Mouse (Mus musculus) MEL-GATA-1-ER (cell line): Measurements from ENCODE around the gene Nudt8.

Experiments used
- DNase-seq: peaks from one replicate; pipeline ENCODE4 v3.0.0-alpha.2; 2012; ENCODE audit warnings: low read depth; ENCODE audit errors: extremely low read depth

Gene Nudt8

DNA sequence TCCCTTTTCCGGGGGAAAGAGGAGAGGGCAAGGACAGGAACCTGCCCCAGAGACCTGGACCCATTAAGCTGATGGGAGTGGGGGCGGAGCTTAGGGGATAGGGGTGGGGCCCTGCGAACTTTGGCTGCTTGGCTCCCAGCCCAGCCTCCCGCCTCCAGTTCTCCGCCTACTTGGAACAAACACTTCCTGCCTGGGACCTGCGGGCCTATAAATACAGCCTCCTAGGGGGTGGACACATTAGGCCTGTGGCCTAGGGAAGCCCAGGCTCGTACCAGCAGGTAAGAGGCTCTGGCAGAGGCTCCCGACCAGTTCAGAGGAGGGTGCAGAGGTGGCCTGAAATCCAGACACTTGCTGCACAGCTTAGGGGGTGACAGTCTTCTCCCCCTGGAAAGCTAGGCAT, 14.0 kb upstream of the Nudt8 start, which contains the start of gene Acy3:
Gene Acy3, plus strand, starts transcription at position 237 of the 400 bp plus-strand sequence.
- peak; percentile 53 for DNase-seq

DNA sequence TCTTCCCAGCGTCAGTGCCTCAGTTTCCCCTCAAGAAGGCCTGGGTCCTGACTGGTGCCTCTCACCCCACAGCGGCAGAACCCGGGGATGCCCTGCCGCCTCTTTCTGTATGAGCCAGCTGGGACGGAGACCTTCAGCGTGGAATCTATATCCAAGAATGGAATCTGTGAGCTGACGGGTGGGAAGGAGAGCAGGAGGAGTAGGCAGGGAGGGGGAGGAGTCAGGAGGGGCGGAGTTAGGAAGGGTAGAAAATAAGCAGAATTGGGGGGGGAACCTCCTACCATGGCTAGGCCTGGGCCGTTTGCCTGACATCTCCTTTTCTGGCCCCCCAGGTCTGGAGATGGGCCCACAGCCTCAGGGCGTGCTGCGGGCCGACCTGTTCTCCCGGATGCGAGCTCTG, 12.3 kb upstream of the Nudt8 start:
- no peak for DNase-seq

DNA sequence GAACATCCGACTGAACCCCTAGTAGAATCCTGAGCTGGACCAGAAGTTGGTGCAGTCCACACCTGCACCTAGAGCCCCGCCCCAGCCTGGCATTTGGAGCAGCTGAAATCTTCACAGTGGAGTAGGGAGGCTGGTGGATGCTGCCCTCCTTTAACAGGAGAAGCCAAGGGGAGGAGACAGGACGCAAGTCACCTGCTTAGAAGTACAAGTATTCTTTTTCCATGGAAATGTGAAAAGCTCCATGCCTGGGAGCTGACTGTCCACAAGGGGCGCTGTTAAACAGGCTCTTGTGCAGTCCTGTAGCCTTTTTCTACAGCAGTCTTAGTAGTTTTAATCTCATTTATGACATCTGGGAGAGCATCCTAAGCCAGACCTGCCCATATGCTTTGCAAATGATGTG, 11.6 kb upstream of the Nudt8 start:
- no peak for DNase-seq

DNA sequence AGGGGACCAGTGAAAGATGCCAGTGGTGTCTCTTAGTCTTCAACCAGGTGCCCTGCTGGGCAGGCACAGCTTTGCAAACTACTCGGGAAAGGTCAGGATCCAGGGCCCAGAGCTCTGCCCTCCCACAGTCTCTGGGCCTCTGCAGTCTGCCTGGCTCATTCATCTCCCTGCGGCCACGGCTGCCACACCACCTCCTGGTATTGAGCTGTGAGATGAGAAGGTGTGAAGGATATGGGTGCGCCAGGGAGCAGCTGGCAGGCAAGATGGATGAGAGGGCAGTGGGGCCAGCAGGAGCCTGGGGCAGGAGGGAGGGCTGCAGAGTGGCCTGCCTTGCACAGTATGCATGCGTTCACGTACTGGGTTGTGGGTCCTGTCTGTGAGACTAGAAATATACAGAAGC, 9.6 kb upstream of the Nudt8 start:
- no peak for DNase-seq

DNA sequence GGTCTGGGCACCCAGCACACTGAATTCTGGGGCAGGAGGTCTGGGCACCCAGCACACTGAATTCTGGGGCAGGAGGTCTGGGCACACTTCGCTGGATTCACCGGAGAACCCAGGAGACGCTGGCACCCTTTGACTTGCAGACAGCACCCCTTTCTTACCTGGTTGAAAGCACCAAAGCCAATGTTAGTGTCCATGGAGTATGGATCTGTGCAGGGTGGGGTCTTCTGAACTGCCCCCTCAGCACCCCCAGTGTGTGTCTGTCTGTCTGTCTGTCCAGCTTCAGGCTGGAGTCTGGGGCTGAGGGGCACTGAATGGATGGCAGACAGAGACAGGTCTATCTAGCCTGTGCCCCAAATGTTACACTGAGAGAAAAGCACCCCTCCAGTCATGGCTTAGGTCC, 8.8 kb upstream of the Nudt8 start:
- DNase-seq: no peak

DNA sequence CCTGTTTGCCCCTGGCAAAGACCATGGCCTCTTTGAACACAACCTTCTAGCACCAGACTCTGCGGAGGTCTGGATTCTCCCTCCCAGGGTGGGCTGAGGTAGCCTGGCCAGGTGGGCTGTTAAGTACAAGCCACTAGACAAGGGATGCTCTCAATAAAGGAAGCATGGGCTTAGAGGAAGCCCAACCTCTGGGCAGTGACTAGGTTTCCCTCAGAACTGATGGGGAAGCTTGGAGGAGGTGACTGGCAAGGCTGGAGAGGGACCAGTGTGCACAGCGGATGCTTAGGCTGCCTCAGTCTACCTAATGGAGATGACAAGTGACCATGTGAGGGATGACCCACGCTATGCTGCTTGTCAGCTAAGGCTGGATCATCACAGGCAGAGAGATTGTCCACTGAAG, 8.4 kb upstream of the Nudt8 start:
- no peak for DNase-seq

DNA sequence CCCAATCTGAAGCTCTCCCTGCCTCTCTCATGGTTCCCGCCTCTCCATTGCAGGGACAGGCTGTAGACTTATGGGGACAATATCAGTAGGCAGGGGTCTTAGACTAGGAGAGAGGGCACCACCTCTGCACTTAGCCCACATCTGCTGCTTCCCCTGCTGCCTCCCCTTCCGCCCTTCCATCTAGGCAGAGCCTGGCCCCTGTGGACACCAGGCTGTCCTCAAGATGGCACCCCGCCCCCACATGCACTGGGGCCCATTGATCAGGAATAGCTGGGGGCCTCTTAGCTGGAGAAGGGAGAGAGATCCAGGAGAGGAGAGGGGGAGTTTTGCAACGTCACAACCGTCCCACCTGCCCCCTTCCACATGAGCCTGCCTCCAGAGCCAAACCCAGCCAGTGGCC, 8.0 kb upstream of the Nudt8 start, which contains the start of gene Tbx10:
Gene Tbx10, plus strand, starts transcription at position 337 of the 400 bp plus-strand sequence.
- DNase-seq: no peak

DNA sequence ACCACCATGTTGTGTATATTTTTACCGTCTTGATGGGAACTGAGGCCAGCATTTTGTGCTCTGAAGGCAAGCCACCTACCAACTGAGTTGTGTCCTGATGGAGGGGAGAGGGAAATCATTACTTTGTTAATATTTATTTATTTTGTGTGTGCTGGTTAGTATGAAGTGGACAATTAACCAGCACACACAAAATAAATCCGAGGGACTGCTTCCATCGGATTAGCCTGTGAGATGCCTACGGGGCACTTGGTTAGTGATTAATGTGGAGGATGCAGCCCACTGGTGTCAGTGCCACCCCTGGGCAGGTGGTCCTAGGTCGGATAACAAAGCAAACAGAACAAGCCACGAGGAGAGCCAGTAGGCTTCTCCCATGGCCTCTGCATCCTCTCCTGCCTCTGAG, 5.4 kb upstream of the Nudt8 start:
- no peak for DNase-seq

DNA sequence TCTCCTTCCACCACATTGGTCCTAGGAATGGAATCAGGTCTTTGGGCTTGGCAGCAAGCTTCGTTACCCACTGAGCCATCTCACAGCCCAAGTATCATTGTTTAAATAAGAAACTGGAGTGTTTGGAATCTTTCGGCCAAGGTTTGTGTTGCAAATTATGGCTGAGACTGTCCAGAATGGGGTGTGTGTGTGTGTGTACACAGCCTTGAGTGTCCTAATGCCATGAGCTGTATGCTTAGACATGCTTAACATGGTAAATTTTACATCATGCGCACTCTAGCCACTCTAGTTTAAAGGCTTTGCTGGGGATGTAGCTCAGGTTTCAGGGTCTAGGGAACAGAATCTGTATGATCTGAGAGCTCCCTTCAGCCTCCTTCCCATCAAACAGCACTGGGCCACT, 4.9 kb upstream of the Nudt8 start:
- DNase-seq: no peak

DNA sequence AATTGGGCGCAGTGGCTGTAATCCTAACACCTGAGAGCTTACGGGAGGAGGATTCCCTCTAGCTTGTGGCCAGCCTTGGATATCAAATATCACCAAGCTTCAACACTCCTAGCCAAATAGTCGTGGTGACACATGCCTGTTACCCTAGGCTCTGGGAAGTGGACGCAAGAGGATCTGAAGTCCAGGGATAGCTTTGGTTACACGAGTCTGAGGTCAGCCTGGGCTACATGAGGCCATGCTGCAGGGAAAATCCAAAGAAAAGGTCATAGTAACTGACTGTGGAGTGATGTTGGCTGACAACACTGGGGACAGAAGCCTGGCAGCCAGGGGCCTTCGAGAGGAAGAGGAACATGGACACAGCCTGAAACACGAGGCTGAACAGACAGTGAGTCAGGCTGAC, 4.3 kb upstream of the Nudt8 start:
- no peak for DNase-seq

DNA sequence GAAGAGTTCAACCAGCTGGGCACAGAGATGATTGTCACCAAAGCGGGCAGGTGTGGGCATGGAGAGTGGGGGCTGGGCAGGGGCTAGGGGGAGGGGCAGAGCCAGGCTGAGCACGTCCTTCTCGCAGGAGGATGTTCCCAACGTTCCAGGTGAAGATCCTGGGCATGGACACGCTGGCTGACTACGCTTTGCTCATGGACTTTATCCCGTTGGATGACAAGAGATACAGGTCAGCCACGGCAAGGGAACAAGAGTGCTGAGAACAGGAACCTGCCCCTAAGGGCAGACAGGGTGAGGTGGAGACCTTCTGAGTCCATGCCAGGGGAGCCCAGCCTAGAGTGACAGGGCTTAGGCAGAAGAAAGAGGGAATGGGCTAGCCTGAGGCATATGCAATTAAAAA, 3.6 kb upstream of the Nudt8 start:
- no peak for DNase-seq

DNA sequence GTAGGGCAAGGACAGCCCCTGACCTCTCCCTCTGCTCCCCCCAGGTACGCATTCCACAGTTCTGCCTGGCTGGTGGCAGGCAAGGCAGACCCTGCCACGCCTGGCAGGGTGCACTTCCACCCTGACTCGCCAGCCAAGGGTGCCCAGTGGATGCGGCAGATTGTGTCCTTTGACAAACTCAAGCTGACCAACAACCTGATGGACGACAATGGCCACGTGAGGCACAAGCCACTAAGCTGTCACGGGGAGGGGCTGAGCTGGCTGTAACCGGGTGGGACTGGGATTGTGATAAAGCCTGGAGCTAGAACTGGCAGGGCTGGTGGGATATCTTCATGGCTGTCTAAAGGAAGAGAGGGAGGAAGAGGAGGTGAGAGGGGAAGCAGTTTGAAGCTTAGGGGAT, 3.1 kb upstream of the Nudt8 start:
- no peak for DNase-seq

DNA sequence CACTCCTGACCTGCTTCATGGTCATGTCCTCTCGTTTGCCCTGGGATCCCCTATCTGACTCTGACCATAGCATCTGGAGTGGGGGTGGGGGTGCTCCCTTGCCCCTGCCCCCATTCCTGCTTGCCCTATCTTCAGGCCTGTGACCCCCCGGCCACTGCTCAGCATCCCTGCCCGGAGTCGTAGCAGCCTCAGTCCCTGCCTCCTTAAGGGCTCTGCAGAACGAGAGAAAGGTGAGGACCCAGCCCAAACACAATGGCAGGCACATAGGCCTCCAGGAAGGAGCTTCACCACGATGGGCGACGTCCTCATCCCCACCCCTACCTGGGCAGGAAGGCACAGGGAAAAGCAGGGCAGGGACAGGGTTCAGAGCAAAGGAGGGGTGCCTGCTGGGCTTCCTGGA, 2.0 kb upstream of the Nudt8 start:
- DNase-seq: no peak

DNA sequence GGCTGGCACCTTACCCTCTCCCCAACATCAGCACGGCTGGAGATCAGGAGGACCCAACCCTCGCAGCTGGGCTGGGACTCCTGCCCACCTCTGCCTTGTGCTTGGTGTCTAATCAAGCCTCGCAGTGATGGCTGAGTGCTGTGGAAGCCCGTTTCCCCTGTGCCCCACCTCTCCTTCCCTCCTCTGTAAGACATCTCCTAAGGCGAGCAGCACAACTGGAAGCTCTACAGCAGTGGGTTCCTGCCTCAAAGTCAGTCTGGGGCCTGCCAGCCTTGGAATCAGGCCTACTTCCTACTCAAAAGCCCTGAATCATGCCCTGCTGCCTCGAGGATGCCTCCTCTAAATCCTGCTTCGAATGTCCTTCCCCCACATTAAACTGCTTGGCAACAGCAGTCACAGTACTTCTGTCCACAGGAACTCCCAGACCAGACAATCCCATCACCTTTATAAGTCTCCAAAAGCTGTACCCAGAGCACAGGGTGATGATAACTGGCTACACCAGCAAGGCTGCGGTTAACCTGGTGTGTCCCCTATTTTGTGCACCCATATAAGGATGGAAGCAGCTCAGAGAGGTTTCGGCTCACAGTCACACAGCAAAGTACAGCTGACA, 1.2 kb upstream of the Nudt8 start:
- peak; percentile 44 for DNase-seq

DNA sequence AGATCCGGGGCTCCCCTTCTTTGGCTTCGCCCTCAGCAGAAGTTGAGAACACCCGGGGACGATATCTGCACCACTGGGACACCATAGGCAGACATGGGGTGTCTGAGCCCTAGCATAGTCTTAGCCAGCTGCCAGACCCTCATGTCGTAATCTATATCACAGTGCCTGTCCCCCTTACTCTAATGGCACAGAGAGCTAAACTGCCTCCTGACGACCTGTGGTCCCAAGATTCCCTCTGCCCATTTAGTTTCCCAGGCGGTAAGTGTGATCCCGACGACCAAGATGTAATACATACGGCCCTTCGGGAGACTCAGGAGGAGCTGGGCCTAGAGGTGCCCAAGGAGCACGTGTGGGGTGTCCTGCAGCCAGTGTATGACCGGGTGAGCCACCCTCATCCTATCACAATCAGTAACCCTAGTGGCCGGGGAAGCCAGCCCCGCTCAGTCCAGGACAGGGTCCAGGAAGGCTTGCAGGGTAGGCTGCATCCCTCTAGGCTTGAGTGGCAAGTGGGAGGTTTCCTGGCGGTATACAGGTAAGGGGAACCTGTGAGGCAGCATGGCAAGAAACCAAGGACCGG, 657 bp downstream of the Nudt8 start:
- DNase-seq: peak; percentile 24

DNA sequence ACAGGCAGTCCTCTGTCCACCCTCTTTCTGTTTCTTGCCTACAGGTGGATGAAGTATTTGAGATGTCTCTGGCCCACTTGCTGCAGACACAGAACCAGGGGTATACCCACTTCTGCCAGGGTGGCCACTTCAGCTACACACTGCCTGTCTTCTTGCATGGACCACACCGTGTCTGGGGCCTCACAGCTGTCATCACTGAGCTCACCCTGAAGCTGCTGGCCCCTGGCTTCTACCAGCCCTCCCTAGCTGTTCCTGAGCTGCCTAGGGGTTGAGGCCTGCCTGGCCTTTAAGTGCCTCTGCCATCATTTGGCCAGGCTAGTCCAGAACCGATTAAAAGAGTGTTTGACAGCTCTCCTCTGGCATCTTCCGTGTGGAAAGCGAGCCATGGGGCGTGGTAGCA, 1.4 kb downstream of the Nudt8 start:
- no peak for DNase-seq

DNA sequence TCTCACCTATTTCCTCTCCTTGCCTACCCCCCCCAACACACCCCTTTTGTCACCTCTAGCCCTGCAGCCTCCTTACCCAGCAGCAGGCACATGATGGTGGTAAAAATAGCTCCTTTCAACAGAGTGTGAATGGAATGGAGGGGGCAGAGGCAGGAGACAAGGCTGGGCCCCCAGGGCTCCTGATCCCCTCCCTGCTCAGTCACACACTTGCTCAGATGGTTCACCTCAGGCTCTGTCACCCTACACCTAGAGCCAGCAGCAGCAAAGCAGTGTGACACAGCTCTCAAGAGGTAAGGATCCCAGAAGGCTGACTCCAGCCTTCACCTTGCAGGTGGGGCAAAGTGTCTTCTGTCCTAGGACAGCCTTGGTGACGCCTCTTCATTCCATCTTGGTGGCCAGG, 2.7 kb downstream of the Nudt8 start, which contains the start of gene Doc2g:
Gene Doc2g, plus strand, starts transcription at position 202 of the 400 bp plus-strand sequence.
- DNase-seq: no peak

DNA sequence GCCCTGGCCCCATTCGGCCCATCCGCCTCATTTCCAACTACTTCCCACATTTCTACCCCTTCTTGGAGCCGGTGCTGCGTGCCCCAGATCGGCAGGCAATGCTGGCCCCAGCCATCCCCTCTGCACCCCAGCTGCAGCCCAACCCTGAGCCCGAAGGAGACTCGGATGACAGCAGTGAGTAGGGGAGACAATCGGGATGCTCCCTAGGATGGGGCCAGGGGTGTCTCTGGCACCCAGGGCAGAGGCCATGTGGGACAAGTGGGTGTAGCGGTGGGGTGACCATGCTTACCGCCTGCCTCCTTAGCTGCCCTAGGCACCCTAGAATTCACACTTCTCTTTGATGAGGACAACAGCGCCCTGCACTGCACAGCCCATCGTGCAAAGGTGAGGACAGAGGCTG, 3.3 kb downstream of the Nudt8 start:
- DNase-seq: no peak

DNA sequence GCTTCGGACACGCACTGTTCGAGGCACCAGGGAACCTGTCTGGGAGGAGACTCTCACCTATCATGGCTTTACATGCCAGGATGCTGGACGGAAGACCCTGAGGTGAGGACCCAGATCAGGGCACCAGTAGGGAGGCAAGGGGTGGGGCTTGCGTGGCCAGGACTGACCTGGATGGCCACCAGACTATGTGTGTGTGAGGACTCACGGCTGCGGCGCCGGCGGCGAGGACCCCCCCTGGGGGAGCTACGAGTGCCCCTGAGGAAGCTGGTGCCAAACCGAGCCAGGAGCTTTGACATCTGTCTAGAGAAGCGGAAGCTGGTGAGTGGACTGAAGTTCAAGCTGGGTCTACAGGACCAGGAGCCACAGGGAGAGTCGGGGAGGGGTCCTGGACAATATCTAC, 4.0 kb downstream of the Nudt8 start:
- DNase-seq: no peak

DNA sequence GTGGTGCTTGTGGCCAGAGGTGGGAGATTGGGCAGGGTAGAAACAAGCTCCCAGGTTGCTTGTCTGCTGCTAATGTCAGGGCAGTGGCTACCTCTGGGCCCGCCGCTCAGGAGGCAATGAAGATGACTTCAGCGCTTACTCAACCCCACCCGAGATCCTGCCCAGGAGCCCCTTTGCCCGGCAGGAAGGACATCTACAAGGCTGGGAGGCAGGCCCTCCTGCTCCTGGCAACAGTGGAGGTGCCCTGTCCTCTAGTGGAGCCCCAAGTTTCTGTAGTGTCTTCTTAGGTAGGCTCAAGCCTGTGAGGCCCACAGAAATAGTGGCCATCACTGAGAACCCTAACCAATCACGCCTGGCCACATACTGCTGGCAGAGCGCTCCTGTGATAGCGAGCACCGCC, 4.7 kb downstream of the Nudt8 start:
- DNase-seq: no peak

DNA sequence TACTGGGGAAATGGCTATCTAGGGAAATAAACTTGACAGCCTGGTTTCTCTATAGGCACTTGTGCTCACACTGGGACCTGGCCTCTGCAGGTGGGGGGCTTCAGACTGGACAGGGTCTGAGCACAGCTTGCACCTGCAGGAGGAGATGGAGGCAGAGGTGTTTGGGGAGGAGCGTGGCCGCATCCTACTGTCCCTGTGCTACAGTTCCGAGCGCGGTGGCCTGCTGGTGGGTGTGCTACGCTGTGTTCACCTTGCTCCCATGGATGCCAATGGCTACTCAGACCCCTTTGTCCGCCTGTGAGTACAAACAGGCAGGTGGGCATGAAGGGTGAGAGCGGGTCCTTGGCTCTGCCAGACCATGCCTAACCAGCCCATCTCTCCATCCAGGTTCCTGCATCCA, 5.6 kb downstream of the Nudt8 start:
- no peak for DNase-seq

DNA sequence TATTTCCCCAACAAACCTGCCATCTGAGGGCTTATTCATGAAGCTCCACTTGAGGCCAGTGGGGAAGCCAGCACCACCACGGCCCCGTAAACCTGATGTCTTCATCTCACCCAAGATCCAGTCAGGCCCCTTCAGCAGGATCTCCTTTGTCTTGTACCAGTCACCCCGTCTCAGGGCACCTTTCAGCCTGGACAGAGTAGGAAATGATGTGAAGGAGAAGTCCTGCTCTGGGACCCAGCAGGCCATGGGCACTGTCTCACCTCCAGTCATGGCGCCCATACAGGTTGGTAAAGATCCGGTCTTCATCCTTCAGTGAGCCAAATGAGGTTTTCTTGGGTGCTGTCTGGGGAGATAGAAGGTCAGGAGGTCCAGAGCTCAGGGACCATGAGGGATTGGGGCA, 10.7 kb downstream of the Nudt8 start:
- DNase-seq: no peak

DNA sequence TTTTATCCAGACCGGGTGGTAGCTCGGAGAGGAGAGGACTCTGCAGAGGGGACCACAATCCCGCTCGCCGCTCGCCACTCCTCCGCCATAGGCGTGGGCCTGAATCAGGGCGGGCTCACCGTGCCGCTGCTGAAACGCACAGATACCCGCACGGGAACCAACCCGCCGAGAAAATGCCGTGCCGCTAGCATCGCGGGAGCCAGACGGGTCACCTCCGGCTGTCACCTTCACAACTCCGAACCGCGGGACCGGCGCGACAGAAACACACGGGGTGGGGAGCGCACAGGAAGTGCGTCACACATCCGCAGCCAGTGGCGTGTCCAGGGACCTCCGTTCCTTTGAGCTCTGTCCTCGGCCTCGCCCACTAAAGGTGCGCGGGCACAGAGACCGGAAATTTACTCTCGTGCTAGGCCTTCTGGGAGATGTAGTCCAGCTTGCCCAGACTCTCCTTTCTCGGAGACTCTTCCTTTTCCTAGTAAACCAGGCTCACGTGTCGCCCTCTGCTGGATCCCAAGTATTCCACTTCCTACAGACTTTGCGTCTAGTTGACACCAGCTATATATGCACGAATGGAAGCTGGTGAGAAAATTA, 12.1 kb downstream of the Nudt8 start, which contains the start of gene Ndufv1:
Gene Ndufv1, minus strand, starts transcription at position 375 of the 591 bp plus-strand sequence.
- peak; percentile 98 for DNase-seq
